Comparison of ENCODE assay signal across 8 mouse cellular contexts in genomic region chr15:80710608-80711363, GRCm38 (mm10). TPM values are rescaled to one million over a fixed set of nuclear protein-coding genes. Genes with fewer than 3 reads are reported as not detected.
A peak's percentile ranks its signal among the peaks of the same experiment; 100 is the strongest.
DNase-seq lines count a peak whose midpoint lies in the region; ATAC-seq lines count a peak whose summit lies in the region.

TSS of gene Tnrc6b (plus strand) at chr15:80711313.

- under 1% methylated on average over 38 of the region's 39 CpGs for WGBS in intestine, embryonic 14.5 days

- no peaks in the 10 kb centered on the region for H3K27me3 ChIP-seq in intestine, embryonic 14.5 days (replicated peaks; ENCODE audit: control insufficient read depth, insufficient read depth, low read length)

- peak within 1 kb of the TSS; percentile 91 for H3K9ac ChIP-seq in intestine, embryonic 14.5 days (ENCODE audit: low read length)

- peak; percentile 96 for ATAC-seq in intestine, embryonic 14.5 days (replicated peaks; ENCODE audit: low FRiP score, low TSS enrichment, low read depth)

- no peaks in the 10 kb centered on the region for H3K9me3 ChIP-seq in intestine, embryonic 14.5 days (ENCODE audit: control insufficient read depth, low read length)

- intact Hi-C loops in left cerebral cortex, postnatal 14 days (cut with DNase I): loop anchor here (2.0 kb wide), 1 partner anchor 88 kb away; no protein-coding TSS in a partner anchor

- no peaks in the 10 kb centered on the region for H3K36me3 ChIP-seq in intestine, embryonic 14.5 days (ENCODE audit: control insufficient read depth, insufficient read depth, low read length)

- H3K4me1 ChIP-seq in intestine, embryonic 14.5 days (replicated peaks; ENCODE audit: control insufficient read depth, insufficient read depth, low read length): peaks cover 33% of the 10 kb centered on the region

- H3K4me2 ChIP-seq in intestine, embryonic 14.5 days (ENCODE audit: low read length): peak within 1 kb of the TSS; percentile 68

- H3K27ac ChIP-seq in intestine, embryonic 14.5 days (ENCODE audit: low read depth): peak within 1 kb of the TSS; percentile 95

- peak within 1 kb of the TSS; percentile 96 for H3K4me3 ChIP-seq in intestine, embryonic 14.5 days (ENCODE audit: low read depth, low read length)

- DNase-seq in adrenal gland, adult 18-20 months (ENCODE audit: low spot score in 2 of 2): peak; percentile 94
- peak; percentile 99 for DNase-seq in embryo, embryonic 11 days
- peak; percentile 99 for DNase-seq in gastrocnemius, postnatal 25 days
- peak; percentile 98 for DNase-seq in intestine, embryonic 14.5 days (ENCODE audit: low spot score)
- DNase-seq in left cerebral cortex, postnatal 14 days (ENCODE audit: low spot score in 2 of 2): peak; percentile 99
- DNase-seq in mesoderm, embryonic 11.5 days (ENCODE audit: low read depth, low spot score): peak; percentile 99
- peak; percentile 98 to 99 for DNase-seq in right cerebral cortex, postnatal 36 days (ENCODE audit: low spot score in 2 of 2)
- peak; percentile 99 for DNase-seq in yolk sac, embryonic 10.5 days (ENCODE audit: low spot score)

RNA-seq across cellular contexts. Expression of gene Tnrc6b, which starts in this region (rescaled TPM):
- total RNA-seq in adrenal gland, adult 18-20 months (2021): 10 to 100 TPM; 30.8 to 36.8 TPM
- 10 to 100 TPM; 43.2 to 43.7 TPM for total RNA-seq in gastrocnemius, postnatal 25 days (2021)
- 16.3 and 19.2 TPM in 2 replicates for polyA plus RNA-seq in intestine, embryonic 14.5 days (2014; fragmentation: Nextera tagmentation; extraction: Ambion mirVana)
- 100 to 1,000 TPM; 127 to 131 TPM for total RNA-seq in left cerebral cortex, postnatal 14 days (2021)

Comparison
In these comparisons a context has a peak if more than half of its experiments do, and no peak if none do; other contexts are left out.
1. Peak in every context shown above with its lines: DNase-seq, ATAC-seq, H3K4me3 ChIP-seq and H3K27ac ChIP-seq.